ENCODE assay signal across 9 mouse cellular contexts in genomic region chr9:9375304-9375904, GRCm38 (mm10).
DNase-seq lines count a peak whose midpoint lies in the region; ATAC-seq and TF ChIP-seq lines count a peak whose summit lies in the region.
"Had no signal": no experiment of that assay in that cellular context is flagged by ENCODE, and none has a peak within 500 bp of the region (broad histone marks: within the 10 kb centered on the region; RNA-seq: fewer than 3 reads in every experiment).

No protein-coding gene starts in this region.

- no peaks in the 10 kb centered on the region for H3K9me3 ChIP-seq in ES-E14 (ENCODE audit: control insufficient read depth, insufficient read depth, low read depth, low read length)
- H3K9me3 ChIP-seq in hindbrain, embryonic 13.5 days = no peaks in the 10 kb centered on the region
- H3K9me3 ChIP-seq: limb, embryonic 15.5 days had no signal

- no peaks in the 10 kb centered on the region for H3K36me3 ChIP-seq in ES-E14 (ENCODE audit: control insufficient read depth, insufficient read depth, low read length, poor library complexity, severe bottlenecking)
- H3K36me3 ChIP-seq in hindbrain, embryonic 13.5 days = no peaks in the 10 kb centered on the region
- H3K36me3 ChIP-seq: limb, embryonic 15.5 days had no signal

- H3K4me2 ChIP-seq in hindbrain, embryonic 13.5 days = no peak overlapping the region
- H3K4me2 ChIP-seq: limb, embryonic 15.5 days had no signal

- no peak overlapping the region for H3K27ac ChIP-seq in ES-E14 (ENCODE audit: insufficient read depth, low read depth, low read length, poor library complexity, severe bottlenecking)
- no peak overlapping the region for H3K27ac ChIP-seq in hindbrain, embryonic 13.5 days
- H3K27ac ChIP-seq: limb, embryonic 15.5 days had no signal

- ATAC-seq in hindbrain, embryonic 13.5 days (ENCODE audit: low FRiP score) = peak; percentile 63

- in situ Hi-C loops in ES-E14 (cut with MboI; ENCODE audit: low sequenced_read_pairs in 2 of 2, unreplicated experiment in 2 of 2) = loop anchor here (5.0 to 10.0 kb wide), 2 partner anchors 328 to 331 kb away; no protein-coding TSS in a partner anchor

- H3K9ac ChIP-seq in ES-E14 (ENCODE audit: insufficient read depth, low read depth, low read length, poor library complexity, severe bottlenecking) = no peak overlapping the region
- H3K9ac ChIP-seq in hindbrain, embryonic 13.5 days = no peak overlapping the region
- H3K9ac ChIP-seq: limb, embryonic 15.5 days had no signal

- DNase-seq in ES-E14 (ENCODE audit: low read depth, low spot score) = peak; percentile 62
- DNase-seq in adrenal gland, postnatal 25 days = peak; percentile 69
- peak; percentile 40 for DNase-seq in fibroblast of lung, adult 2 months (ENCODE audit: low read depth)
- peak; percentile 81 for DNase-seq in layer of hippocampus, adult 9-10 months (ENCODE audit: low spot score)
- DNase-seq in lung, postnatal 10 days = peak; percentile 83
- peak; percentile 87 to 88 for DNase-seq in right cerebral cortex, adult 2 months (ENCODE audit: low spot score in 2 of 2)
- no peak for DNase-seq in T-cell, adult 2 months (ENCODE audit: low spot score)

- no peaks in the 10 kb centered on the region for H3K4me1 ChIP-seq in ES-E14 (ENCODE audit: control insufficient read depth in 2 of 2, insufficient read depth in 2 of 2, low read length in 2 of 2, poor library complexity in 1 of 2)
- H3K4me1 ChIP-seq in hindbrain, embryonic 13.5 days (replicated peaks) = no peaks in the 10 kb centered on the region
- H3K4me1 ChIP-seq: limb, embryonic 15.5 days had no signal

- 24% methylated on average over 3 of the region's 3 CpGs for WGBS in hindbrain, embryonic 13.5 days

- no peaks in the 10 kb centered on the region for H3K27me3 ChIP-seq in hindbrain, embryonic 13.5 days
- H3K27me3 ChIP-seq: limb, embryonic 15.5 days had no signal

- no peak overlapping the region for H3K4me3 ChIP-seq in ES-E14 (ENCODE audit: insufficient read depth in 1 of 2, low read depth in 1 of 2, low read length in 2 of 2, poor library complexity in 1 of 2, severe bottlenecking in 1 of 2)
- H3K4me3 ChIP-seq in hindbrain, embryonic 13.5 days = no peak overlapping the region
- H3K4me3 ChIP-seq: limb, embryonic 15.5 days had no signal

TF ChIP-seq in ES-E14, 5 proteins besides CTCF, POLR2A, EP300 and RAD21:
- TF ChIP-seq ZC3H11A (IDR thresholded peaks at IDR 0.05; ENCODE audit: borderline replicate concordance, low read depth, low read length) (peak; percentile 100), ZNF384 (IDR thresholded peaks at IDR 0.05; ENCODE audit: low read depth, low read length) (no peak)
